In genomic region chr3:133091664-133092273, GRCm38 (mm10) we compare ENCODE assay signal across 8 mouse cellular contexts. TPM values are rescaled to one million over a fixed set of nuclear protein-coding genes. Genes with fewer than 3 reads are reported as not detected.
A peak's percentile ranks its signal among the peaks of the same experiment; 100 is the strongest.
DNase-seq lines count a peak whose midpoint lies in the region; ATAC-seq and TF ChIP-seq lines count a peak whose summit lies in the region.

Ints12 (plus strand) TSS chr3:133091840.
Gstcd (minus strand) TSS chr3:133092033.

- TF ChIP-seq POLR2A in MEL (IDR thresholded peaks at IDR 0.05; ENCODE audit: control insufficient read depth in 1 of 2, insufficient read depth in 1 of 2, low read depth in 1 of 2, low read length in 2 of 2, poor library complexity in 1 of 2) = peak; percentile 81 to 95; a peak in 3 of 4 replicates
- peak; percentile 76; the same call in 1 of the 2 replicates for TF ChIP-seq POLR2A in cerebellum, adult 2 months (IDR thresholded peaks at IDR 0.05; ENCODE audit: borderline replicate concordance, insufficient read depth, low read length)

- TF ChIP-seq EP300 in MEL (IDR thresholded peaks at IDR 0.05; ENCODE audit: low read depth in 1 of 2, low read length in 2 of 2) = peak in 1 of 2 experiments; percentile 60; a peak in 2 of 4 replicates

- peaks cover 17 to 19% of the 10 kb centered on the region in 2 experiments for H3K4me1 ChIP-seq in MEL (ENCODE audit: control insufficient read depth in 1 of 2, insufficient read depth in 2 of 2, low read length in 2 of 2)
- H3K4me1 ChIP-seq in cerebellum, adult 2 months (ENCODE audit: control insufficient read depth, insufficient read depth, low read length) = no peaks in the 10 kb centered on the region
- H3K4me1 ChIP-seq in forebrain, postnatal 0 days (ENCODE audit: insufficient read depth) = peaks cover 15% of the 10 kb centered on the region
- H3K4me1 ChIP-seq in lung, embryonic 15.5 days = peaks cover 15% of the 10 kb centered on the region

- TF ChIP-seq CTCF in MEL (IDR thresholded peaks at IDR 0.05 in 2 of 3, conservative IDR thresholded peaks at IDR 0.05 in 1 of 3; ENCODE audit: control insufficient read depth in 1 of 3, insufficient read depth in 1 of 3, low read depth in 2 of 3, low read length in 3 of 3, poor library complexity in 1 of 3, severe bottlenecking in 1 of 3) = no peak
- no peak for TF ChIP-seq CTCF in cerebellum, adult 2 months (IDR thresholded peaks at IDR 0.05; ENCODE audit: borderline replicate concordance, insufficient read depth, low read depth, low read length)
- TF ChIP-seq CTCF in forebrain, postnatal 0 days (IDR thresholded peaks at IDR 0.05; ENCODE audit: low read depth) = no peak

- peaks cover 0 to 33% of the 10 kb centered on the region in 2 experiments; a peak in 2 of 4 replicates for H3K36me3 ChIP-seq in MEL (ENCODE audit: control insufficient read depth in 1 of 2, insufficient read depth in 2 of 2, low read length in 2 of 2)
- H3K36me3 ChIP-seq in forebrain, postnatal 0 days (ENCODE audit: insufficient read depth) = no peaks in the 10 kb centered on the region
- no peaks in the 10 kb centered on the region for H3K36me3 ChIP-seq in lung, embryonic 15.5 days

- H3K4me2 ChIP-seq in forebrain, postnatal 0 days (ENCODE audit: low read depth) = peak within 1 kb of the TSS; percentile 54
- peak within 1 kb of the TSS; percentile 71 for H3K4me2 ChIP-seq in lung, embryonic 15.5 days

- TF ChIP-seq RAD21 in MEL (IDR thresholded peaks at IDR 0.05; ENCODE audit: low read depth, low read length) = no peak

- H3K27ac ChIP-seq in MEL (ENCODE audit: control insufficient read depth, low read depth, low read length) = peak within 1 kb of the TSS; percentile 95
- peak within 1 kb of the TSS; percentile 88 for H3K27ac ChIP-seq in cerebellum, adult 2 months (ENCODE audit: insufficient read depth, low read length)
- peak within 1 kb of the TSS; percentile 90 for H3K27ac ChIP-seq in forebrain, postnatal 0 days (ENCODE audit: low read depth, low read length)
- peak within 1 kb of the TSS; percentile 99 for H3K27ac ChIP-seq in lung, embryonic 15.5 days

- peaks cover 37% of the 10 kb centered on the region for H3K79me2 ChIP-seq in MEL (ENCODE audit: control insufficient read depth, insufficient read depth, low read length, poor library complexity)

- H3K27me3 ChIP-seq in MEL (ENCODE audit: control insufficient read depth in 1 of 2, insufficient read depth in 2 of 2, low read length in 2 of 2) = no peaks in the 10 kb centered on the region
- no peaks in the 10 kb centered on the region for H3K27me3 ChIP-seq in cerebellum, adult 2 months (ENCODE audit: control insufficient read depth, insufficient read depth, low read length)
- H3K27me3 ChIP-seq in forebrain, postnatal 0 days (ENCODE audit: insufficient read depth, low read length) = no peaks in the 10 kb centered on the region
- no peaks in the 10 kb centered on the region for H3K27me3 ChIP-seq in lung, embryonic 15.5 days

- H3K9me3 ChIP-seq in MEL (replicated peaks; ENCODE audit: insufficient read depth, low read length) = no peaks in the 10 kb centered on the region
- H3K9me3 ChIP-seq in forebrain, postnatal 0 days (ENCODE audit: low read length) = no peaks in the 10 kb centered on the region
- no peaks in the 10 kb centered on the region for H3K9me3 ChIP-seq in lung, embryonic 15.5 days

- peak within 1 kb of the TSS; percentile 87 to 98 for H3K4me3 ChIP-seq in MEL (ENCODE audit: control insufficient read depth in 1 of 2, insufficient read depth in 1 of 2, low read depth in 2 of 2, low read length in 2 of 2)
- H3K4me3 ChIP-seq in cerebellum, adult 2 months (replicated peaks; ENCODE audit: insufficient read depth, low read depth, low read length) = peak within 1 kb of the TSS; percentile 71
- H3K4me3 ChIP-seq in forebrain, postnatal 0 days (ENCODE audit: low read depth, low read length) = peak within 1 kb of the TSS; percentile 85
- H3K4me3 ChIP-seq in lung, embryonic 15.5 days = peak within 1 kb of the TSS; percentile 88

- peak within 1 kb of the TSS; percentile 97 for H3K9ac ChIP-seq in MEL (ENCODE audit: control insufficient read depth, low read depth, low read length, poor library complexity, severe bottlenecking)
- H3K9ac ChIP-seq in forebrain, postnatal 0 days = peak within 1 kb of the TSS; percentile 83
- peak within 1 kb of the TSS; percentile 95 for H3K9ac ChIP-seq in lung, embryonic 15.5 days

- peak; percentile 96 for DNase-seq in MEL (ENCODE audit: low read depth, low spot score)
- DNase-seq in cerebellum, adult 2 months = peak; percentile 92 to 96
- peak; percentile 98 for DNase-seq in forebrain, postnatal 0 days
- DNase-seq in heart, postnatal 4 days = peak; percentile 94
- peak; percentile 89 to 93 for DNase-seq in layer of hippocampus, adult 8-10 months (ENCODE audit: low spot score in 2 of 2)
- DNase-seq in ovary, adult 18-20 months (ENCODE audit: low spot score) = peak; percentile 82
- DNase-seq in thymus, postnatal 0 days (ENCODE audit: low spot score) = peak; percentile 97

- peak; percentile 99 for ATAC-seq in forebrain, postnatal 0 days
- ATAC-seq in lung, embryonic 15.5 days (ENCODE audit: borderline replicate concordance, extremely low read depth, low FRiP score, low TSS enrichment) = peak; percentile 97

- under 1% methylated on average over 53 of the region's 53 CpGs for WGBS in cerebellum, adult 2 months
- under 1% methylated on average over 53 of the region's 53 CpGs for WGBS in forebrain, postnatal 0 days
- under 1% methylated on average over 46 of the region's 53 CpGs for WGBS in lung, embryonic 15.5 days

TF ChIP-seq in MEL, 35 proteins besides CTCF, POLR2A, EP300 and RAD21 (continues in another document):
- TF ChIP-seq MYB (IDR thresholded peaks at IDR 0.05; ENCODE audit: low read depth, low read length) = peak; percentile 44; the same call in 1 of the 2 replicates
- peak; percentile 97 for TF ChIP-seq MAZ (IDR thresholded peaks at IDR 0.05; ENCODE audit: low read depth, low read length)
- TF ChIP-seq SMC3 (IDR thresholded peaks at IDR 0.05; ENCODE audit: low read depth, low read length) = 0 out of 2 replicates have a peak, but pooled peaks have one; percentile 3
- TF ChIP-seq MEF2A (IDR thresholded peaks at IDR 0.05; ENCODE audit: extremely low read depth, insufficient replicate concordance, low read depth, low read length, poor library complexity, severe bottlenecking) = peak; percentile 53; the same call in 1 of the 2 replicates
- peak; percentile 86 for TF ChIP-seq ETS1 (IDR thresholded peaks at IDR 0.05; ENCODE audit: low read depth, low read length)
- peak; percentile 62; the same call in 1 of the 2 replicates for TF ChIP-seq E2F4 (IDR thresholded peaks at IDR 0.05; ENCODE audit: borderline replicate concordance, low read depth, low read length)
- no peak for TF ChIP-seq GATA1 (IDR thresholded peaks at IDR 0.05; ENCODE audit: low read depth, low read length)
- TF ChIP-seq ZNF384 (IDR thresholded peaks at IDR 0.05; ENCODE audit: low read depth, low read length) = no peak
- no peak for TF ChIP-seq BHLHE40 (IDR thresholded peaks at IDR 0.05; ENCODE audit: borderline replicate concordance, low read depth, low read length)
- TF ChIP-seq TBP (IDR thresholded peaks at IDR 0.05; ENCODE audit: low read depth, low read length) = peak; percentile 95
- TF ChIP-seq CHD1 (IDR thresholded peaks at IDR 0.05; ENCODE audit: low read depth, low read length) = peak; percentile 62; the same call in 1 of the 2 replicates
- peak; percentile 64; the same call in 1 of the 2 replicates for TF ChIP-seq KAT2A (conservative IDR thresholded peaks at IDR 0.05; ENCODE audit: low read depth, low read length)
- 0 out of 2 replicates have a peak, but pooled peaks have one; percentile 24 for TF ChIP-seq UBTF (IDR thresholded peaks at IDR 0.05; ENCODE audit: borderline replicate concordance, insufficient read depth, low read depth, low read length)
- TF ChIP-seq ELF1 (IDR thresholded peaks at IDR 0.05; ENCODE audit: low read depth, low read length) = peak; percentile 87
- TF ChIP-seq MAFK (IDR thresholded peaks at IDR 0.05; ENCODE audit: borderline replicate concordance, low read depth, low read length) = no peak
- no peak for TF ChIP-seq ZC3H11A (IDR thresholded peaks at IDR 0.05; ENCODE audit: low read depth, low read length)
- no peak; the same call in 1 of the 2 replicates for TF ChIP-seq GABPA (IDR thresholded peaks at IDR 0.05; ENCODE audit: low read depth, low read length)
- peak; percentile 90 for TF ChIP-seq MYC (IDR thresholded peaks at IDR 0.05; ENCODE audit: low read depth, low read length)
- no peak for TF ChIP-seq JUND (IDR thresholded peaks at IDR 0.05; ENCODE audit: low read depth, low read length)
- TF ChIP-seq TCF12 (IDR thresholded peaks at IDR 0.05; ENCODE audit: low read depth, low read length) = peak; percentile 80
- peak; percentile 92 for TF ChIP-seq NELFE (IDR thresholded peaks at IDR 0.05; ENCODE audit: low read depth, low read length)
- TF ChIP-seq TAL1 (IDR thresholded peaks at IDR 0.05; ENCODE audit: low read length) = no peak

RNA-seq across cellular contexts. Expression of gene Ints12, which starts in this region (rescaled TPM):
- 11.0 and 13.8 TPM in 2 replicates for total RNA-seq in MEL (2012; rRNA removed)
- polyA plus RNA-seq in MEL (2012; ENCODE audit: insufficient read depth in 1 of 2, insufficient read length in 2 of 2, low read depth in 1 of 2, low replicate concordance in 2 of 2, missing spikeins in 1 of 2) = 10 to 100 TPM in 1 of 2 experiments, not detected in 1; 15.2 TPM
- 10.4 and 10.9 TPM in 2 replicates for polyA plus RNA-seq in cerebellum, adult 2 months (2012; rRNA removed)
- total RNA-seq in forebrain, postnatal 0 days (2014; rRNA removed) = 8.7 and 12.3 TPM in 2 replicates
- polyA plus RNA-seq in forebrain, postnatal 0 days (2015; fragmentation: Nextera tagmentation; extraction: Ambion mirVana) = 10.0 and 10.1 TPM in 2 replicates
- total RNA-seq in heart, postnatal 4 days (2021) = 1 to 10 TPM; 8.9 to 9.2 TPM
- total RNA-seq in layer of hippocampus, adult 8-10 months (2022) = 10 to 100 TPM; 10.5 to 13.8 (median 11.9) TPM
- 20.4 and 21.8 TPM in 2 replicates for polyA plus RNA-seq in lung, embryonic 15.5 days (2015; fragmentation: Nextera tagmentation; extraction: Ambion mirVana)
- polyA plus RNA-seq in thymus, postnatal 0 days (2015; fragmentation: Nextera tagmentation; extraction: Ambion mirVana) = 24.1 TPM in 2 replicates

RNA-seq across cellular contexts. Expression of gene Gstcd, which starts in this region (rescaled TPM):
- total RNA-seq in MEL (2012; rRNA removed) = 17.2 and 19.2 TPM in 2 replicates
- 10 to 100 TPM in 1 of 2 experiments, not detected in 1; 15.5 TPM for polyA plus RNA-seq in MEL (2012; ENCODE audit: insufficient read depth in 1 of 2, insufficient read length in 2 of 2, low read depth in 1 of 2, low replicate concordance in 2 of 2, missing spikeins in 1 of 2)
- 7.3 and 8.2 TPM in 2 replicates for polyA plus RNA-seq in cerebellum, adult 2 months (2012; rRNA removed)
- 9.5 and 12.8 TPM in 2 replicates for total RNA-seq in forebrain, postnatal 0 days (2014; rRNA removed)
- 1.4 and 2.1 TPM in 2 replicates for polyA plus RNA-seq in forebrain, postnatal 0 days (2015; fragmentation: Nextera tagmentation; extraction: Ambion mirVana)
- 10 to 100 TPM in 1 of 2 experiments, 1 to 10 TPM in 1; 9.8 to 11.5 TPM for total RNA-seq in heart, postnatal 4 days (2021)
- 10 to 100 TPM in 3 of 4 experiments, 1 to 10 TPM in 1; 8.5 to 12.2 (median 10.6) TPM for total RNA-seq in layer of hippocampus, adult 8-10 months (2022)
- polyA plus RNA-seq in lung, embryonic 15.5 days (2015; fragmentation: Nextera tagmentation; extraction: Ambion mirVana) = 7.4 and 8.2 TPM in 2 replicates
- 5.8 and 8.4 TPM in 2 replicates for polyA plus RNA-seq in thymus, postnatal 0 days (2015; fragmentation: Nextera tagmentation; extraction: Ambion mirVana)

Comparison
In these comparisons a context has a peak if more than half of its experiments do, and no peak if none do; other contexts are left out.
1. Peak in every context shown above with its lines: DNase-seq, ATAC-seq, H3K4me3 ChIP-seq and H3K27ac ChIP-seq.